Mouse (Mus musculus): ENCODE measurements around the gene Acot7.

Acot7 gene

DNA sequence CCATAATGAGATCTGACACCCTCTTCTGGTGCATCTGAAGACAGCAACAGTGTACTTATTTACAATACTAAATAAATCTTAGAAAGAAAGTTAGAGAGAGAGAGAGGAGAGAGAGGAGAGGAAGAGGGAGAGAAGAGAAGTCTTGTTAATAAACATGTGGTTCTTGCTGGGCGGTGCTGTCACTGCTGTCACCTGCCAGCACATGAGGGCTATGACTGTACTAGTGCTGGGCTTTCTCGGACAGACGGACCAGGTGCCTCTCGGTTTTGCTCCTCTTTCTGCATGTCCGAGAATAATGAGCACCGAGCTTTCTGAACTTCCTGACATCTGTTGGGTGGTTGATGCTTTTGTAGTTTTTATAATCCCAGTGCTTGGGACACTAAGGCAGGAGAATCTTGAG is 72.7 kb downstream of the Acot7 start:
- DNase-seq: no peak

DNA sequence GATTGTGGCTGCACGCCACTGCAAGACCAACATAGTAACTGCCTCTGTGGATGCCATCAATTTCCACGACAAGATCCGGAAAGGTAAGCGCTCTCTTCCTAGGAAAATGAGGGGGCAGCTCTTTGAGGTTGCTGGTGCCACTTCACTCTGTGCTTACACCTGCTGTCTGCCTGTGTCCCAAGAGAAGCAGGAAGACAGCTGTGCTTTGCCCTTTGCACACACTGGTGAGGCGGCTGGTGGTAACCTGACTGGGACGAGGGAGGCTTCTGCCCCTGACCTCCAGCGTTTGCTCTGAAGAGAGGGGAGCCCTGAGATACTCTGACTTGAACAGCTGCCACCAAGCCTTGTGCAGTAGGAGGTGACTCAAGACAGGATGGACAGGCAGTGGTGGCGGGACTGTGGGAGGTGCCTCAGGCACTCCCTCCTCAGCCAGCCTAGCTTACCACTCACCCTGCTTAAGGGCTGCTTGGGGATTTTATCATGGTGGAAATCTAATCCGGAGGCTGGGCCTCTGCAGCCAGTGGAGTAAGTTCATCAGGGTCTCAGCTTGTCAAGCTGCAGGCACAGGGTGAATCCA is 75.3 kb downstream of the Acot7 start:
- no peak for DNase-seq

DNA sequence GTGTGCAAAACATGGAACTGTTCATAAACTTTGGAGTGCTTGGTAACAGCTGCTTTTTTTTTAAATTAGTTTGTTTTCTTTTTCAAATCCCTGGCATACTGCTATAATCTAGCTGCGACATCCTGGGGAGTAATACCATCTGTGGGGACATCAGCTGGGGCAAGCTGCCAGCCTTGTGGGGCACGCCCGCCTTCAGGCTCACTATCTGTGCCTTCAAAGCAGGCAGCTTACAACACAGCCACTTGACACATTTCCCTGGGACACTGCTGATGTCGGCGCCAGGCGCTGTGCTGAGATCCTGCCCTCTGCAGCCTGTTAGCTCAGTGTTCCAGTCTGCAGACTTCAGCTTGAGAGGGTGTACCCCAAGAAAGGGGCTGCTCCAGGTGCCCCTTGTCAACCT is 79.1 kb downstream of the Acot7 start:
- DNase-seq: peak; percentile 76 to 78

DNA sequence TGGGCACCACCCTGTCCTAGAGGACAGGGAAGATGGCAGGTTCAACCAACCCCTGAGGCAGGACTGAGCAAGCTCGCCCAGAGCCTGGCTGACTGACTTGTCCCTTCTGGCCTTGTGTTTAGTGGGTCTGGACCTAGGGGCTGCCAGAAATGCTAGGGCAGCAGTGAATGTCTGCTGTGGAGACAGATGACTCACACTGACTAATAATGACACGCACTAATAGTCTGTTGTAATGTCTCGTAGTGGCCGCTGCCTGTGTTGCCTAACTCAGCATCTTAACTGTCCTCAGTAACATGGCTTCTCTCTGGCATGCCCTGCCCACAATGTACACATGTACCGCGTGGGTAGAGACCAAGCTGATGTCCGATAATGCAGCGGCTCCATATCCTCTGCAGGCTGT is 82.5 kb downstream of the Acot7 start:
- DNase-seq: no peak

DNA sequence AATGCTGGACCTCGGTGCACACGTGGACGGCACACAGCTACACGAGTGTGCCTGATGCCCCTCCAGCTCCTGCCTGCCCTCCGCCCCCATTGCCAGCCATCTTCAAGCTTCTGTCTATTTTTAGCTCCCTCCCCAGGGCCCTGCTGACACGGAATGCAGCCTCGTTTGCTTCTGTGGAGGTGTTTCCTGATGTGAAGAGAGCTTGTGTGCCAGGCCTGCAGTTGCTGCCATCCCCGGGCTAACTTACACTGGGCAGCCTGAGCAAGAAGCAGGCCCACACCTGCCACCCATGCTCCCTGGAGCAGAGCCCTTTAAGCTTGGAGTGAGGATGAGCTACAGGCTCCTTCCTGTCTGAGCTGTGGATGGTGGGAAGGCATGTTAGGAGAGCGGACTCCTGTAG is 84.3 kb downstream of the Acot7 start:
- DNase-seq: no peak

DNA sequence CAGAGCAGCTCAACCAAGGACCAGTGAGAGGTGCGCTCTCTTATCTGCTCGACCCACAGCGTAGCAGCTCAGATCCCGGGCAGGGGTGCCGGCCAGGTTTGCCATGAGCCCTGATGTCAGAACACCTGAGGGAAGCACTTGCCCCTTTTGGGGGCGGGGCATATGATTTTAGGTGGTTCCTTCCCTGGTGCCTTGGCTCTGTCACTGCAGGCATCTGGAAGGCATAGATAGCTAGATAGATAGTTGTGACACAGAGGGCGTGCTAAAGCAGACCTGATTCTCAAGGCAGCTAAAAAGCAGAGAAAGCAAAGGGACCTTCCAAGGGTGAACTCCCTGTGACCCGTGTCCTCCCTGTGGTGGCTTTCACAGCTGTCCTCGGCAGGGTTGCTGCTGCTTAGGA is 85.2 kb downstream of the Acot7 start:
- no peak for DNase-seq

DNA sequence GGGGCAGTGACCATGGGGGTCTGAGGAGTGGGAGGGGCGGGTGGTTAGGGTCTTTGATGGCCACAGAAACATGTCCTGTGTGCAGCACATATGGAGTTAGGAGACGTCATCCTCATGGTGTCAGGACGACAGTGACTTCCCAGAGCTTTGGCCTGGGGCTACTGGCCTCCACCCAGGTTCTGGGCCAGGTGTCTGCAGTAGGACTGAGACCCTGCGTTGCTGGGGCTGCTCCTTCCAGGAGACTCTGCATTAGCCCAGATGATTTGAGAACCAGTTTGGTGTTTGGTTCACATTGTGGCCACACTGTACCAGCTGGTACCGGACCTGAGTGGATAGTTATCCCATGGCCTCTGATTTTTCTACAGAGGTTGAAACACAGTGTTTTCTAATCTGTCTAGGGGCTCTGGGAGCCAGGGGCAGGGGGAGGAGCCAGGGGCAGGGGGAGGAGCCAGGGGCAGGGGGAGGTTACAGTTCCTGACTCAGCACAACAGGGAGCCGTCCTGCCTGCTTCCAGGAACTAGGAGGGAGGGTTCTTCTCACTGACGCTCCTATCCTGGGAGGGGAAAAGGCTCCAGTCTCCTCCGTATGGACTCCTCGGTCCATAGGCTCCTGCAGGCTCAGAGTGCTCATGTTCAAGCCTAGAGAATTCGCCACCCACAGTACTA is 85.7 kb downstream of the Acot7 start:
- no peak for DNase-seq

DNA sequence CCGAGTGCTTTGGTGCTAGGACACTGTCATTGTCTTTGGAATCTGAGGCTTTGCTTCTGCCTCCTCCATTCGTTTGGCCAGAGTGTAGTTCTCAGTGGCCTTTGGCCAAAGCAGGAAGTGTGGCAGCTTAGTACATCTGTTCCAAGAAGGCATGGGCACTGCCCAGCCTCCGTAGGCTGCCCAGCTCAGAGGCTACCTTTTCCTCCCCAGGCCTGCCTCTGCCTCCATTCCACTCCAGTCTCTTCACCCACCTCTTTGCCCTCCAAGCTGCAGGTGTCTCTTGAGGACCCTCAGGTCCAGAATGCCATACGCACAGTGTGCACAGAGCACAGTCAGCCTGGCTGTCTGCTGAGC is 86.2 kb downstream of the Acot7 start:
- DNase-seq: no peak

DNA sequence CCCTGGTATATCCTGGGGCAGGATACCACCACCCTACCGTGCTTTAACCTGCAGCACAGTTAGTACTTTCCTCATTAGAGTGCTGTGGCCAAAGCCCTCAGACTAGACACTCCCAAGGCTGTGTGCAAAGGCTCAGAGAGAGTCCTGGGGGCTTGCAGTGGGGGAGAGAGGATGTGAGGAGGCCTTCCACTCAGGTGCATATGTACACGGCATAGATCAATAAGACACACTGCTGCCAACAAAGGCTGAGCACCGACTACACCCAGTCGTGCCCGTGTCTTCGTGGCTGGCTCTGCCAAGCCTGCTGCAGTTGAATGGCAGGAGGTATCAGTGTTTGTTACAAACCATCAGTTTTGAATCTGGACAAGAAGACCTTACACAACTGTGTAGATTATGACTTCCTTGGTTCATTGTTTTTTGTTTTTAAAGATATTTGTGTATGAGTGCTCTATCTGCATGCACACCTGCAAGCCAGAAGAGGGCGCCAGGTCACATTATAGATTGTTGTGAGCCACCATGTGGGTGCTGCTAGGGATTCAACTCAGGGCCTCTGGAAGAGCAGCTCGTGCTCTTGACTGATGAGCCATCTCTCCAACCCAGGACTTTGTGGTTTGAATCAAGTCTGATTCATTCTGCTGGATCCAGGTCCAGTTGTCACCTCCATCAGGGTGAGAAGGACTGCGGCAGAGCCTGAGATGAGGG is 87.1 kb downstream of the Acot7 start:
- DNase-seq: peak in 1 of 2 experiments; percentile 44

DNA sequence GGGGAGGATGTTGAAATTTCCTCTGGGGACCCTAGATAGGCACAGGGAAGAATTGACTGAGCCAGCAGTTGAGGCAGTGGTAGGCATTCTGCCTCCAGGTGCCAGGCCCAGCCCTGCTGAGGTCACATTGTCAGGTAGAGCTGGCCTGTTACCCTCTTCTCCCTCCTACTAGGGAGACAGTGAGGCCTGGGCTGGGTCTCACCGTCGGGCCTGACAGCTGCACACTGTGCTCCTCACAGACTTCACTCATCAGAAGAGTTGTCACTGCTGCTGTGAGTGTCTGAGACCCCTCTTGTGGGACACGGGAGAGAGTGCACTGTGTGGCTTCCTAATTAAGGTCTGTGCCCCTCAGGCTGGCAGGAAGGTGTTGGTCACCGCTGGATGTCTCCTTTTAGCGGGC is 87.9 kb downstream of the Acot7 start:
- DNase-seq: no peak

DNA sequence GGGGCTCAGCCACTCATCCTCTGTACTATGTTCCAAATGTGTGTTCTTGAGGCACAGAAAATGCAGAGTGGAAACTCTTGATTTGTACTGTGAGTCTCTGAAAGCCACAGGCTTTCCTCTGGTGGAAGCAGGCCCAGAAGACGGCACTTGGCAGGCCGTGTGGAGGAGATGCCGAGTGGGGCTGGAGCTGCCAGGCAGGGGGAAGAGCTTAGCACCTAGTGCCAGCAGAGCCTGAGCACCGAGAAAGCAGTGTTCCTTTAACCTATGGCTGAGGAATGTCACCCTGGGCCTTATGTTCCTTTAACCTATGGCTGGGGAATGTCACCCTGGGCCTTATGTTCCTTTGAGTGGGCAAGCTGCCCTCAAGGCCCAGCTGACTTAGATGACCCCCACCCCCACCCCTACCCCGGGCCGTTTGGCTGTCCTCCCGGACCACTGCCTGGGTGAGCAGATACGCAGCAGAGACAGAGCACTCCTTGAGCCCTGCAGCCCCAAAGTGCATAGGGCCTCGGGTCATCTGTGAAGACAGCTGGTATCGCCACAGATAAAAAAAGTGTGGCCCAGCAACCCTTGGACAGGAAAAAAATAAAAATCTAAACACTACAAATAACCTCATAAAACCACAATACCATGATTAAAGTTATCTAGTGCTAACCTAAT is 88.4 kb downstream of the Acot7 start:
- DNase-seq: peak; percentile 72 to 78

DNA sequence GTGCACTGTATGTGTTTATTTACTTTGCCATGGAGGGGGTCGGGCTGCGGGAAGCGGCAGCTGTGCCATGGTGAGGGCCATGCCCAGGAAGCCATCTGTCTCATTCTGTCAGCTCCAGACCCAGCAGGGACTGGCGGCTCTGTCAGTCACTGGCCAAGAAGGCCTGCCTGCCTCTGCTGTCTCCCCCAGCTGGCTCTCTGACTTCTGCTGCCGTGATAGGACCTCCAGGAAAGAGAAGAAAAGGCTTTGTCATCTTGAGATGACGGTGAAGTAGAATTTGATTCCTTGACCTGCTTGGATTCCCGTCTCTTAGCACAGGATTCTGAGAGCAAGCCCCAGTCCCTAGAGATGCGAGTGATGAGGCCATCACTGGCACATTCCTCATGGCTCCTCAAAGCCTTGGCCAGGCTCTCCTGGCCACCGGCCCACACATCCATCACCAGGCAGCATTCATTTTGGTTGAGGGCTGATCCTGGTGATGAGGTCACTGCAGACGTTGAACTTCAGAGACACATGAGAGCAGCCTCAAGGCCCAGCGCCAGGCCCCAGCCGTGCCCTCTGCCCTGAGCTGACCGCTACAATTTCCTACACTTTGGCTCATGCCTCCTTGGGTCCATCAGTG is 89.9 kb downstream of the Acot7 start:
- DNase-seq: peak; percentile 75 to 79

DNA sequence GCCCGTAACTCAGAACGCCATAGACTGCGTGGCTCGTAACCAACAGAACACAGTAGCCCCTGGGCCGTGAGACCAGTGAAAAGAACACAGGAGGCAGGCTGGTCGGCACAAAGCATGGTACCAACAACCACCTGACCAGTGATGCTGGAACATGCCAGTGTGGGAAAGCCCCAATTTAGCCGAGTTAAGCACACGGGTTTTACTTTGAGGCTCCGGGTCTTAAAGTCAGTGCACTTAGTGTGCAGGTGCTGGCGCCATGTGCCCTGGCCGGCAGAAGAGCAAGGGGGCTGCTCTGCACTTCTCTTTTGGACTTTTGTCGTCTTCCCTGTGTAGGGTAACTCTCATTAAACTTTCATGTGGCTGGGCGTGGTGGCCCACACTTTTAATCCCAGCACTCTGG is 92.0 kb downstream of the Acot7 start:
- no peak for DNase-seq

DNA sequence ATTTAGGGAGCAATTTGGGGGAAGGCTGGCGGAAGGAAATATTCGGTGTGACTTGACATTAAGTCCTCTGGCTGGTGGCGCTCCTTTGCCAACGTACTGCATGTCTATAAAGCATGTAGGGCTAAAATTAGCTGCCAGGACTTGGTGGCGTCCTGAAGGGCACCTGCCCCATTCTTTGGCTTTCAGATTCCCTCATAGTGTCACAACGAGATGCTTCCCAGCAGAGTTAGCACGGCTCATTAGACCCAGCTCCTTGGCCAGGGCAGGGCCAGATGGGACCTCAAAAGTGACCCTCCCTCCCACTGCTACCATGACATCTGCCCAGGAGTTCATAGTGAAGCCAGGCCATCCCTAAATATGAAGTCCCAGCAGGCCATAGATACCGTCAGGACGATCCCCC is 92.7 kb downstream of the Acot7 start:
- DNase-seq: no peak

DNA sequence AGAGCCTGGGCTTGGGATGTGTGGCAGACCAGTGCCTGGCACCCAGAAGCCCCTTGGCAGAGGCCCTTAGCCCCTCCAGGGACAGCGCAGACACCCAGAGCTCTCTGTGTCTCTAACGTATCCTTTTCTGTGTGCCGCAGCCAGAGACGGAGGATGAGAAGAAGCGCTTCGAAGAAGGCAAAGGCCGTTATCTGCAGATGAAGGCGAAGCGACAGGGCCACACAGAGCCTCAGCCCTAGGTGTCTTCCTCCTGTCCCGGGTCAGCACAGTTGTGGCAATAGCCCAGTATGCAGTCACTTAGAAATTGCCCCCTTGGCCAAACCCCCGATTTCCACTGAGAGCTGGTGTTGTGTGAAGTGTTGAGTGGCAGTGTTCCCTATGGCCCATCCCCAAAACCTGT is 93.4 kb downstream of the Acot7 start:
- no peak for DNase-seq

DNA sequence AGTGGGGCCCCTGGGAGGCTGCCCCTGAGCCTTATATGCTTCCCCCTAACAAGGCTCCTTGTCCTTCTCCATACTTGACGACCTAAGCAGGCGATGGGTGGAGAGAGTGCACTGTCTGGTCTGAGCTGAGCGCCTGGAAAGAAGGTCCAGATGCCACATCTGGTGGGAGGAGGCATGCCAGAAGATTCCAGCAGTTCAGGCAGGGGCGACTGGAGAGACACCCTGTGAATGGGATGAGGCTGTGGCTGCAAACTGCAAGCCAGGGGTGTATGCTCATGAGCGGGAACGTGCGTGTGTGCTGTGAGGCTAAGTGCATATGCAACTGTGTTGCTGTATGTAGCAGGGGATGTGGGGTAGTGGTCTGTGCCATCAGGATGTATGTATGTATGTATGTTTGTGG is 94.1 kb downstream of the Acot7 start:
- DNase-seq: no peak

DNA sequence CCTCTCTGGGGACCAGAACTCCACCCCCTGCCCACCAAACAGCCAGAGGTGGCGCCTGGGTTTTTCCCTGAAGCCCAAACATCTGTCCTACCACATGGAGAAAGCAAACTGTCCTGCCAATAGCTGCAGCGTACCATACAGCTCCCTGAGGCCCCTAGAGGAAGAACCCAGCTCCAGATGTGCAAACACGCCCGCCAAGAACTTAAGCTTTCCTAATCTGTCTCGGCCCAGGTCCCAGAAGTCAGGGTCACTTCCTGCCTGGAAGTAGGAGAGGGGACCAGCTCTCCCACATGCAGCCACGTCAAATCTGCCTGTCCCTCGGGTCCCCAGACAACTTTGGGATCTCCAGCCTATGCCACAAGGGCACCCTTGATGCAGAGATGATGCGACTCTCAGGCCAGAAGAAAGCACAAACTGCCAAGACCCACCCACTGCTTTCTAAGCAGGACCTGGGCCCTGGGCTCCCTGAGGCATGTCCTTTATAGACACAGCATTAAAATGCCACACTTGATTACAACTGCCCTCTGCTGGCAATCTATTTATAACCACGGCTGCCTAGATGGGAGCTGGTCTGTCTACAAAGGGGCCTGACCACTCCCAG is 94.6 kb downstream of the Acot7 start:
- DNase-seq: no peak

DNA sequence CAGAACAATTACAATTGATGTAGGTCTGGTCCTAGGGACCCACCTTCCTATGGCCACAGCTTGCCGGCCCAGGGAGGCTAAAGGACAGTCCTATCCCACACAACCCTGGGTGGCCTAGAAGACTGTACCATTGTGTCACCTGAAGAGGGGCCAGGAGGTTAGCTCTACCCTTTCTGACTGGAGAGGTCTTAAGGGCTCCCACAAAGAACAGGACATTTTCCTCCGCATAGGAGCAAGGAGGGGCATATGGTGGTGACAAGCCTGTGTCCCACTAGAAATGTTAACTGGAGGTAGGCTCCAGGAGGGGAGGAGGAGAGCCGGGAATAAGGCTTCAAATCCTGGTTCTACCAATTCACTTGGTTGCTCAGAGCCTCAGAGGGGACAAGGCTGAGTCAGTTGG is 95.3 kb downstream of the Acot7 start:
- no peak for DNase-seq

DNA sequence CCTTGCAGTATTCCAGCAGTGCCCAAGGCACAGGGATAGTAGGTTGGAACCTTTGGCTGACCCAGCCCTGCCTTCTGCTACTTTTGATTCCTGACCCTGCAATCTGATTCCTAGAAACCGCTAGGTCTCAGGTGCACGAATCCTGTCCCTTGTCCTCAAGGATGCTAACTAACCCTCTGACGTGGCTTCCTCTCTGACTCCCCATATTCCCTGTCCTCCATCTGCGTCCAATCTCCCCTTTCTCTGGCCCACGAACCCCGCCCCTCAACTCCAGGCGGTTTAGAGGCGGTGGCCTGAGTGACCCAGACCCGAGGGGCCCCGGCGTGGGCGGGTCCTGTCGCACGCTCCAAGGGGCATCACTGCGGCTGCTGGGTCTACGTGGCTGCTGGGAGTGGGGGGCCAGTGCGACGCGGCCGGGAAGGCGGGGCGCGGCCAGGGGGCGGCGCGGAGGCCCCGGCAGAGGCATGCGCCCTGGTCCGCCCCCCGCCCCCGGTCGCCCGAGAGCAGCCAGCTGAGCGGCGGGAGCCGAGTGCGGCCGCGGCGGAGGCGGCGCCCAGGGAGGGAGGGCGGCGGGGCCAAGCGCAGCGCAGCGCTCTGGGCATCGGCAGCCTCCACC is 95.8 kb downstream of the Acot7 start, which contains the start of gene Gpr153:
Gene Gpr153 (plus strand): TSS at position 612 of the 616 bp plus-strand sequence.
- peak in 1 of 2 experiments; percentile 55 for DNase-seq

DNA sequence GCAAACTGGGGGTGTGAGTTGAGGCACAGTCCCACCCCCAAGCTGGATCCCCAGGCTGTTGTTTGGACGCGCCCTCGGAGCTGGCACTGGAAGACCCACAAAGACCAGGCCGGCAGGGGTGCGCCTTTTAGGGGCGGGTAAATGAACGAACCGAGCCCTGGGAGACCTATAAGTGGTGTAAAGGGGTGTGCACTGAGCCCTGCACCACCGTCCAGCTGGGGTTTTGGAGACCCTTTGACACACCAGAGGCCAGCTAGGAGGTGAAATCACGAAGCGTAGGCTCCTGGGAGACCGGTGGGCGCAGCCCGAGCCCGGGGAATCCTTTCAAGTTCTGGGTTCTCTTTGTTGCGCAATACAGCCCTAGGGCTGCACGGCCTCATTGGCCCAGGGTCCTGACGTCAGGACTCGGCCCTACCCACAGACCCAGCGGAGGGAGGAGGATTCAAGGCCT is 96.8 kb downstream of the Acot7 start:
- DNase-seq: no peak

DNA sequence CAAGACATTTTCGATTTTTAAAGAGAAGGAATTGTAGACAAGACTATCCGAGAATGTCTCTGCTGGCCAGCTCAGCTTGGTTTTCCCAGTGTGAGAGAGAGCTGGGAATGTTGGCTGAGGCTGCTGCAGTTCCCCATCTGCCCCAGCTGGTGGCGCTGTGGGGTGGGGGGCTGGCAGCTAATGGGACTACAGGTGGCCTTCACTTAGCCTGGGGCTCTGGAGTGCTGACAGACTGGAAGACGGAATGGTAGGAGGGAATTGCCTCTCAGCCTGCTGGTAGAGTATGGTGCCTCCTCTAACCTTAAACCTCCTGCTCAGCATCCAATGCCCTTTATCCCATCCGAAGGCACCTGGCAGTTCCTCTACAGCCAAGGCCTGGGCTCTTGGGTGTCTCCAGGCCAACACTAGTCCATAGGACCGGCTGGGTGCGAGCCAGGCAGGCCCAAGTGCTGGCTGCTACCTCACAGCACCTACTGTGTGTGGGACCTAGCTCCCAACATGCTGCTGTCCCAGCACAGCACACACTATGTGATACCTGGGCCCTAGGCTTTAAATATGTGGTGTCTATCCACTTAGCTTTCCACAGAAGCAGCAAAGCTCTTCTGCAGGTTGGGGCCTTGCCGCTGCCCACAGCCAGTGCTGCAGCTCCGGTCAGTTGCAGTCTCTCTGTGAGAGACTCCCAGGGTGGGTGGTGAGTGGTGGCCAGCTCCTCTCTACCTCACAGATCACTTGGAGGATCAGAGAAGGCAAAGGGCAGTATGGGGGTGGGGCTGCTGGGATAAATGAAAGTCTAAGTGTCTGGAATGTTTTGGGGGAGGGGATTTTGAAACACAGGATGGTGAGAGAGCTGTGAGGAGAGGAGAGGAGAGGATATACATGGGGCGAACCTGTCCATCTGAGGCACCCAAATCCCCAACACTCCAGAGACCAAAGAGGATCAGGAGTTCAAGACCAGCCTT is 98.7 kb downstream of the Acot7 start:
- peak in 1 of 2 experiments; percentile 67 for DNase-seq

All from cerebellum, postnatal 36 days (tissue).